In genomic region chr11:114780076-114780475, GRCm38 (mm10) we compare ENCODE assay signal across 18 mouse cellular contexts. TPM values are rescaled to one million over a fixed set of nuclear protein-coding genes. Genes with fewer than 3 reads are reported as not detected.
DNase-seq lines count a peak whose midpoint lies in the region; ATAC-seq lines count a peak whose summit lies in the region.
"Had no signal": no experiment of that assay in that cellular context is flagged by ENCODE, and none has a peak within 500 bp of the region (broad histone marks: within the 10 kb centered on the region; RNA-seq: fewer than 3 reads in every experiment).

No protein-coding gene starts in this region.

- H3K4me3 ChIP-seq in hindbrain, embryonic 10.5 days: no peak overlapping the region
- H3K4me3 ChIP-seq in hindbrain, embryonic 13.5 days: no peak overlapping the region
- no peak overlapping the region for H3K4me3 ChIP-seq in neural tube, embryonic 15.5 days (replicated peaks)
- H3K4me3 ChIP-seq: layer of hippocampus, adult 2 months; liver, embryonic 12.5 days; neural tube, embryonic 13.5 days had no signal

- peak overlapping the region; percentile 68 for H3K27ac ChIP-seq in hindbrain, embryonic 10.5 days
- H3K27ac ChIP-seq in hindbrain, embryonic 13.5 days: no peak overlapping the region
- no peak overlapping the region for H3K27ac ChIP-seq in neural tube, embryonic 15.5 days (replicated peaks)
- H3K27ac ChIP-seq: layer of hippocampus, adult 2 months; liver, embryonic 12.5 days; neural tube, embryonic 13.5 days had no signal

- peaks cover 48% of the 10 kb centered on the region for H3K27me3 ChIP-seq in hindbrain, embryonic 10.5 days (ENCODE audit: insufficient read depth, poor library complexity, severe bottlenecking)
- peaks cover 28% of the 10 kb centered on the region for H3K27me3 ChIP-seq in hindbrain, embryonic 13.5 days
- 0 out of 2 replicates have a peak, but pooled peaks cover 8% of the 10 kb centered on the region for H3K27me3 ChIP-seq in neural tube, embryonic 15.5 days (replicated peaks)

- no peak overlapping the region for H3K4me2 ChIP-seq in hindbrain, embryonic 13.5 days
- H3K4me2 ChIP-seq in neural tube, embryonic 15.5 days: no peak overlapping the region
- H3K4me2 ChIP-seq: liver, embryonic 12.5 days; neural tube, embryonic 13.5 days had no signal

- no peaks in the 10 kb centered on the region for H3K36me3 ChIP-seq in hindbrain, embryonic 10.5 days
- H3K36me3 ChIP-seq in hindbrain, embryonic 13.5 days: no peaks in the 10 kb centered on the region
- no peaks in the 10 kb centered on the region for H3K36me3 ChIP-seq in neural tube, embryonic 15.5 days
- H3K36me3 ChIP-seq: liver, embryonic 12.5 days; neural tube, embryonic 13.5 days had no signal

- peaks cover 65% of the 10 kb centered on the region for H3K4me1 ChIP-seq in hindbrain, embryonic 10.5 days (replicated peaks)
- H3K4me1 ChIP-seq in hindbrain, embryonic 13.5 days (replicated peaks): peaks cover 25% of the 10 kb centered on the region
- peaks cover 9% of the 10 kb centered on the region for H3K4me1 ChIP-seq in neural tube, embryonic 15.5 days

- H3K9ac ChIP-seq in hindbrain, embryonic 13.5 days: no peak overlapping the region
- no peak overlapping the region for H3K9ac ChIP-seq in neural tube, embryonic 15.5 days (replicated peaks)
- H3K9ac ChIP-seq: liver, embryonic 12.5 days; neural tube, embryonic 13.5 days had no signal

- 37% methylated on average over 9 of the region's 9 CpGs for WGBS in hindbrain, embryonic 10.5 days
- WGBS in hindbrain, embryonic 13.5 days: 39% methylated on average over 9 of the region's 9 CpGs
- 44% methylated on average over 9 of the region's 9 CpGs for WGBS in neural tube, embryonic 15.5 days

- peak; percentile 56 for DNase-seq in hindbrain, embryonic 10.5 days (ENCODE audit: low spot score)
- DNase-seq in neural tube, embryonic 10.5 days (ENCODE audit: extremely low spot score, low spot score): peak; percentile 22
- DNase-seq in heart, postnatal 4 days: peak; percentile 71
- no peak for DNase-seq in adipocyte (ENCODE audit: low spot score)
- DNase-seq in layer of hippocampus, adult 8-10 months (ENCODE audit: low spot score in 2 of 2): no peak
- DNase-seq: adrenal gland, adult 2 months; gastrocnemius, postnatal 14 days; lung, postnatal 36 days; thymus, postnatal 25 days had no signal

- no peak for ATAC-seq in hindbrain, embryonic 13.5 days (ENCODE audit: low FRiP score)
- ATAC-seq in neural tube, embryonic 15.5 days (ENCODE audit: low FRiP score): no peak
- ATAC-seq: forebrain, embryonic 16.5 days; liver, embryonic 12.5 days; midbrain, embryonic 16.5 days had no signal

- no peaks in the 10 kb centered on the region for H3K9me3 ChIP-seq in hindbrain, embryonic 10.5 days
- no peaks in the 10 kb centered on the region for H3K9me3 ChIP-seq in hindbrain, embryonic 13.5 days
- no peaks in the 10 kb centered on the region for H3K9me3 ChIP-seq in neural tube, embryonic 15.5 days (replicated peaks)
- H3K9me3 ChIP-seq: liver, embryonic 12.5 days; neural tube, embryonic 13.5 days had no signal

RNA-seq across cellular contexts. Expression of gene Kif19a, which starts 14.9 kb away (rescaled TPM):
- 1.1 and 3.8 TPM in 2 replicates for polyA plus RNA-seq in hindbrain, embryonic 10.5 days (2016; fragmentation: Nextera tagmentation; extraction: Ambion mirVana)
- polyA plus RNA-seq in hindbrain, embryonic 13.5 days (2015; fragmentation: Nextera tagmentation; extraction: Ambion mirVana): 1.2 and 1.3 TPM in 2 replicates
- polyA plus RNA-seq in neural tube, embryonic 15.5 days (2015; fragmentation: Nextera tagmentation; extraction: Ambion mirVana): 0.47 and 1.0 TPM in 2 replicates
- total RNA-seq in heart, postnatal 4 days (2021): under 1 TPM; 0.26 to 0.81 TPM
- 1 to 10 TPM; 2.7 to 4.5 (median 3.8) TPM for total RNA-seq in layer of hippocampus, adult 8-10 months (2022)
- total RNA-seq: common myeloid progenitor, adult 5-6 weeks had no signal
- polyA plus RNA-seq: liver, embryonic 12.5 days had no signal

RNA-seq across cellular contexts. Expression of gene Btbd17, which starts 15.7 kb away (rescaled TPM):
- 50.8 and 60.0 TPM in 2 replicates for polyA plus RNA-seq in hindbrain, embryonic 10.5 days (2016; fragmentation: Nextera tagmentation; extraction: Ambion mirVana)
- 21.4 and 22.3 TPM in 2 replicates for polyA plus RNA-seq in hindbrain, embryonic 13.5 days (2015; fragmentation: Nextera tagmentation; extraction: Ambion mirVana)
- polyA plus RNA-seq in neural tube, embryonic 15.5 days (2015; fragmentation: Nextera tagmentation; extraction: Ambion mirVana): 14.8 and 21.3 TPM in 2 replicates
- under 1 TPM; 0.17 to 0.25 TPM for total RNA-seq in heart, postnatal 4 days (2021)
- 10 to 100 TPM; 15.3 to 19.6 (median 17.4) TPM for total RNA-seq in layer of hippocampus, adult 8-10 months (2022)
- total RNA-seq: adrenal gland, adult 2 months; common myeloid progenitor, adult 5-6 weeks had no signal
- polyA plus RNA-seq: liver, embryonic 12.5 days had no signal

RNA-seq across cellular contexts. Expression of gene Gpr142, which starts 18.6 kb away (rescaled TPM):
- polyA plus RNA-seq in hindbrain, embryonic 10.5 days (2016; fragmentation: Nextera tagmentation; extraction: Ambion mirVana): 0.37 and 0.77 TPM in 2 replicates
- not detected in 2 replicates for polyA plus RNA-seq in hindbrain, embryonic 13.5 days (2015; fragmentation: Nextera tagmentation; extraction: Ambion mirVana)
- not detected in 2 replicates for polyA plus RNA-seq in neural tube, embryonic 15.5 days (2015; fragmentation: Nextera tagmentation; extraction: Ambion mirVana)
- total RNA-seq in heart, postnatal 4 days (2021): not detected
- total RNA-seq in layer of hippocampus, adult 8-10 months (2022): not detected
- total RNA-seq: adrenal gland, adult 2 months; common myeloid progenitor, adult 5-6 weeks; gastrocnemius, postnatal 14 days; layer of hippocampus, adult 2 months; left cerebral cortex, postnatal 25 days had no signal
- polyA plus RNA-seq: adrenal gland, adult 2 months; forebrain, embryonic 16.5 days; liver, embryonic 12.5 days; midbrain, embryonic 16.5 days; neural tube, embryonic 13.5 days had no signal

RNA-seq across cellular contexts. Expression of gene Dnaic2, which starts 52.9 kb away (rescaled TPM):
- 4.0 and 6.3 TPM in 2 replicates for polyA plus RNA-seq in hindbrain, embryonic 10.5 days (2016; fragmentation: Nextera tagmentation; extraction: Ambion mirVana)
- polyA plus RNA-seq in hindbrain, embryonic 13.5 days (2015; fragmentation: Nextera tagmentation; extraction: Ambion mirVana): 2.9 and 3.8 TPM in 2 replicates
- 1.7 and 1.9 TPM in 2 replicates for polyA plus RNA-seq in neural tube, embryonic 15.5 days (2015; fragmentation: Nextera tagmentation; extraction: Ambion mirVana)
- under 1 TPM; 0.79 to 0.88 TPM for total RNA-seq in heart, postnatal 4 days (2021)
- 1 to 10 TPM; 1.9 to 2.6 (median 2.2) TPM for total RNA-seq in layer of hippocampus, adult 8-10 months (2022)
- total RNA-seq: common myeloid progenitor, adult 5-6 weeks had no signal

Comparison
In these comparisons a context has a peak if more than half of its experiments do, and no peak if none do; other contexts are left out.
1. DNase-seq: peak in hindbrain, embryonic 10.5 days (single experiment), neural tube, embryonic 10.5 days (single experiment) and heart, postnatal 4 days (single experiment); none in adipocyte (single experiment) and layer of hippocampus, adult 8-10 months (0 of 2).